Mouse (Mus musculus) lung, postnatal 0 days (tissue): Measurements from ENCODE around the gene Hnf4a. TPM values are rescaled to one million over a fixed set of nuclear protein-coding genes. Genes with fewer than 3 reads are reported as not detected.
A peak's percentile ranks its signal among the peaks of the same experiment; 100 is the strongest.

ENCODE experiments used
- ATAC-seq: fragments of 200-750 bp; cut with Nextera tagmentation; 2 replicates; pipeline ENCODE4 v1.8.0; 2017; ENCODE audit warnings: moderate library complexity
- DNase-seq: peaks from one replicate; pipeline ENCODE4 v3.0.0-alpha.2; 2016; ENCODE audit warnings: low spot score
- H3K27ac ChIP-seq: fragments of 300-500 bp; sonication (generic); 2 replicates; pipeline ENCODE4 v1.5.1; 2014; ENCODE audit warnings: antibody characterized with exemption, mild to moderate bottlenecking, low read length, mixed read lengths
- H3K27me3 ChIP-seq: fragments of 300-500 bp; sonication (generic); replicated peaks from 2 replicates; pipeline ENCODE4 v1.6.1; 2014; ENCODE audit warnings: low read length, mixed read lengths; ENCODE audit not compliant: insufficient read depth
- H3K36me3 ChIP-seq: fragments of 300-500 bp; sonication (generic); 2 replicates; pipeline ENCODE4 v1.6.1; 2014; ENCODE audit warnings: low read length, mixed read lengths; ENCODE audit not compliant: insufficient read depth
- H3K4me1 ChIP-seq: fragments of 300-500 bp; sonication (generic); 2 replicates; pipeline ENCODE4 v1.6.1; 2014; ENCODE audit warnings: antibody characterized with exemption, low read depth, low read length, mixed read lengths; ENCODE audit not compliant: insufficient read depth
- H3K4me2 ChIP-seq: fragments of 300-500 bp; sonication (generic); replicated peaks from 2 replicates; pipeline ENCODE4 v1.6.1; 2014; ENCODE audit warnings: low read depth, mild to moderate bottlenecking, low read length, moderate library complexity, mixed read lengths
- H3K4me3 ChIP-seq: fragments of 300-500 bp; sonication (generic); 2 replicates; pipeline ENCODE4 v1.5.1; 2014; ENCODE audit warnings: low read depth, low read length
- H3K9ac ChIP-seq: fragments of 300-500 bp; sonication (generic); replicated peaks from 2 replicates; pipeline ENCODE4 v1.6.1; 2014; ENCODE audit warnings: low read depth, mild to moderate bottlenecking
- H3K9me3 ChIP-seq: fragments of 300-500 bp; sonication (generic); 2 replicates; pipeline ENCODE4 v1.6.1; 2016; ENCODE audit warnings: low read length, mixed read lengths
- CTCF ChIP-seq: IDR thresholded peaks from 2 replicates; pipeline ENCODE4 v1.5.1; 2016; ENCODE audit warnings: antibody characterized with exemption, mild to moderate bottlenecking
- EP300 ChIP-seq: IDR thresholded peaks from 2 replicates; pipeline ENCODE4 v1.6.1; 2016; ENCODE audit warnings: antibody characterized with exemption, mild to moderate bottlenecking, control low read depth
- WGBS: fragments of 180-500 bp; shearing (Covaris S2); extraction: QIAGEN DNeasy Blood & Tissue Kit; methylation state at CpG from one replicate; pipeline ENCODE4 v1.1.7; 2014; 5-methylcytosine and 5-hydroxymethylcytosine counted together
- polyA plus RNA-seq: library from polyadenylated mRNA; unstranded; fragments of >200 nt; fragmentation: Nextera tagmentation; extraction: Ambion mirVana; gene quantifications from 2 replicates; pipeline ENCODE4 v1.2.1, GENCODE M21; 2015

Gene Hnf4a
- polyA plus RNA-seq, 1 experiment from 2014 or later: 0.23 TPM

GRCm38 (mm10) chr2:163580069-163580945 lies 73.7 kb downstream of the Hnf4a start:
- no peak overlapping the region for H3K4me3 ChIP-seq
- H3K4me2 ChIP-seq: no peak overlapping the region
- no peaks in the 10 kb centered on the region for H3K36me3 ChIP-seq
- H3K27me3 ChIP-seq: no peaks in the 10 kb centered on the region
- no peaks in the 10 kb centered on the region for H3K4me1 ChIP-seq
- no peaks in the 10 kb centered on the region for H3K9me3 ChIP-seq
- ATAC-seq: peak; percentile 47
- WGBS: 59% methylated on average over 13 of the region's 13 CpGs
- peak; percentile 48 for DNase-seq
- TF ChIP-seq CTCF (no peak), EP300 (no peak)
- no peak overlapping the region for H3K9ac ChIP-seq
- no peak overlapping the region for H3K27ac ChIP-seq

DNA sequence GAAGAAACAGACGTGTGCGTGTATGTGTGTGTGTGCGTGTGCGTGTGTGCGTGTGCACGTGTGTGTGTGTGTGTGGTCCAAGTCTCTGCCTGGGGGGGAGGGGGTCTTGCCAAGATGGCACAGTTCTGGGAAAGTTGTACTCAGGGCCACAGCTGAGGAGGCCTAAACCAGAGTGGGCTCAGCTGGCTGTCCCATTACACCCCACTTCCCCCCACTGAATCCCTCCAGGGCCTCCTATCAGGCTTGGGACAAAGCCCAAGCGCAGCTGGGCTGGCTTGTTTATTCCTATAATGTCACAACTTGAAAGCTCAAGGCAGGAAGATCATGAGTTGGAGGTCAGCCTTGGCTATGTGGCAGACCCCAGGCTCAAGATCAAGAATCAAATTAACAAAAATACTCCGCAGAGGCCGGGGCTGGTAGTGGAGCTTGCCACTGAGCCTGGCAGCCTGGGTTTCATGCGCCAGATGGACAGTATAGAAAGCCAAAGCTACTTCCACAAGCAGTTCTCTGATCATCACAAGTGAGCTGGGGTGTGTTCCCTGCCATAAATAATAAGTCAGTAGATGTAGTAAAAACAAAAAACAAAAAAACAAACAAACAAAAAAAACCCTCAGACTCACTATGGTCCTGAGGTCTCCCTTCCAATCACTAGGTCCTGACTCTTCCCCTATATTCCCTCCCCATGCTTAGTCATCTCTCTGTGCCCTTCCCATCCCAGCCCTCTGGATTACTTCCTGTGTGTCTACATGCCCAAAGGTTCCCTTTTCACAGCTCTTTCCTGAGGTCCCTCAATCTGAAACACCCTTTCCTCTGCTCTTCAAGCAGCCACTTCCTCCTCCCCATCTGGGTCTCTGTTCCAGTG lies 76.8 kb downstream of the Hnf4a start:
- Histone ChIP-seq H3K27me3 (no peaks in the 10 kb centered on the region), H3K9me3 (no peaks in the 10 kb centered on the region), H3K36me3 (no peaks in the 10 kb centered on the region), H3K4me1 (no peaks in the 10 kb centered on the region), H3K4me2 (no peak overlapping the region), H3K9ac (no peak overlapping the region), H3K27ac (no peak overlapping the region), H3K4me3 (no peak overlapping the region)
- TF ChIP-seq EP300: no peak
- no peak for TF ChIP-seq CTCF
- peak; percentile 60 for DNase-seq
- 85% methylated on average over 10 of the region's 10 CpGs for WGBS
- ATAC-seq: peak; percentile 50

DNA sequence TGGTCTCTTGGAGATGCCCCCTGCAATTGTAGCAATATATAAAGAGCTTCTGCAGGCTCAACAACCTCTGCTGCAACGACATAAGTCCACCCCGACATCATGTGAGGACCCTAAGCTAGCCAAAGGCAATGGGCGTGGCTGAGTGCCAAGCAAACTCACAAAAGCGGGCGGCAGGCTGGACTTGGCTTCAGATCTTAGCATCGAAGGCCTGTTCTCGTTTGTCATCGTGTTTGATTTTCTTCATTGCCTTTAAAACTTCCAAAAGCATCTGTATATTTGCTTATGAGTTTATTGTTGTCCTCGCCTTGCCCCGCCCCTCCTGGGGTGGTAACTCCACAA lies 77.4 kb downstream of the Hnf4a start:
- Histone ChIP-seq H3K4me1 (no peaks in the 10 kb centered on the region), H3K27ac (no peak overlapping the region), H3K27me3 (no peaks in the 10 kb centered on the region), H3K4me3 (no peak overlapping the region), H3K9me3 (no peaks in the 10 kb centered on the region), H3K36me3 (no peaks in the 10 kb centered on the region), H3K9ac (no peak overlapping the region), H3K4me2 (no peak overlapping the region)
- DNase-seq: no peak
- TF ChIP-seq EP300: no peak
- TF ChIP-seq CTCF: no peak
- ATAC-seq: no peak
- WGBS: 64% methylated on average over 10 of the region's 10 CpGs

DNA sequence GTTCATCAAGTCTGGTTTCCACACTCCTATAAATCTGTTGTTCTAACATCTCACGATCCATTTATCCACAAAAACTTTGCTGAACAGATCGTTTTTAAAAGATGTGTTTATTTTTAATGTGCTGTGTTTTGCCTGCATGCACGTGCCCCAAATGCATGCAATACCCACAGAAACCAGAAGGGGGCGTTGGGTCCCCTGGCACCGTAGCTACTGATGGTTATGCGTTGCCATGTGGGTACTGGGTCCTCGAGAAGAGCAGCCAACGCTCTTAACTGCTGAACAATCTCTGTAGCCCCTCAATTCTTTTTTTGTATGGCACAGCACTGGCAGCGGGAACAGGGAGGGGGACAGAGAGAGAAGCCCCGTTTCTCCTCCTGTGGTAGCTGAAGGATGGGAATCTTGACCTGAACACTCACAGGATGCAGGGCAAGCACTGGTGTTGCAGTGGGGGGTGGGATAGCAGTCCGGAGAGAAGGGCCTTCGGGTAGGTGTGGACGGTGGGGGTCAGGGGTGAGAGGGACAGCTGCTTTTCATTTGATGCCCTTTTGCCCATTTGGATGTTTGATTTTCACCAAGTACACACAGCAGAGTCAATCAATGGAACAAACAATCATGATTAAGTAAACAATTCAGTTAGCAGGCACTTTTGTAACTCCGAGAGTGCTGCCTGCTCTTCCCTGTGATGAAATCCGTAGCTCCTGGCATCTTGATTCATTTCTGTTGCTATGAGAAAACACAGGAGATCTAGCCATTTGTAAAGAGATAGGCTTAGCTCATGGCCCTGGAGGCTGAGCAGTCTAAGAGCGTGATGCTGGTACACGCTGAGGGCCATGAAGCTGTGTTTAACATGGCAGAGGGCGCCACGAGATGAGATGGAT lies 80.0 kb downstream of the Hnf4a start:
- no peak for TF ChIP-seq EP300
- peak; percentile 87 for TF ChIP-seq CTCF
- peak; percentile 15; the same call in 1 of the 2 replicates for ATAC-seq
- WGBS: 27% methylated on average over 19 of the region's 19 CpGs

GRCm38 (mm10) chr2:163587506-163587905 lies 80.9 kb downstream of the Hnf4a start:
- TF ChIP-seq EP300 (no peak), CTCF (no peak)
- no peak overlapping the region for H3K9ac ChIP-seq
- DNase-seq (no peak), ATAC-seq (peak; percentile 22; the same call in 1 of the 2 replicates)
- no peak overlapping the region for H3K4me3 ChIP-seq
- no peaks in the 10 kb centered on the region for H3K36me3 ChIP-seq
- no peak overlapping the region for H3K27ac ChIP-seq
- H3K4me1 ChIP-seq: no peaks in the 10 kb centered on the region
- H3K4me2 ChIP-seq: no peak overlapping the region
- H3K9me3 ChIP-seq: no peaks in the 10 kb centered on the region
- 59% methylated on average over 5 of the region's 5 CpGs for whole genome bisulfite sequencing
- H3K27me3 ChIP-seq: no peaks in the 10 kb centered on the region

More for the DNA sequence above, 80.0 kb downstream of the Hnf4a start:
- peak overlapping the region; percentile 27; the same call in 1 of the 2 replicates for H3K27ac ChIP-seq
- peak; percentile 62 for DNase-seq
- no peak overlapping the region for H3K4me2 ChIP-seq
- no peak overlapping the region for H3K4me3 ChIP-seq
- no peaks in the 10 kb centered on the region for H3K4me1 ChIP-seq
- H3K36me3 ChIP-seq: no peaks in the 10 kb centered on the region
- no peak overlapping the region for H3K9ac ChIP-seq
- no peaks in the 10 kb centered on the region for H3K9me3 ChIP-seq
- no peaks in the 10 kb centered on the region for H3K27me3 ChIP-seq
